Mouse (Mus musculus): ENCODE data around the gene Vps51.

GRCm38 (mm10) chr19:6071261-6071660 lies 5.8 kb downstream of the Vps51 start:
- TF ChIP-seq CTCF (IDR thresholded peaks at IDR 0.05; ENCODE audit: control insufficient read depth, insufficient read depth, low read length) (no peak), POLR2A (IDR thresholded peaks at IDR 0.05; ENCODE audit: borderline replicate concordance, control insufficient read depth, low read depth, low read length) (peak; percentile 23; the same call in 1 of the 2 replicates)
